Mouse (Mus musculus) spleen, adult 2 months (tissue): ENCODE data around the gene Prpsap1.

Source experiments
- CTCF ChIP-seq: fragments of 200-500 bp; IDR thresholded peaks from 2 replicates; pipeline ENCODE4 v1.5.1; 2011; ENCODE audit warnings: mild to moderate bottlenecking, inconsistent platforms; ENCODE audit not compliant: insufficient read depth, insufficient read length, insufficient replicate concordance; ENCODE audit errors: extremely low read depth
- POLR2A ChIP-seq: fragments of 200-500 bp; IDR thresholded peaks from 2 replicates; pipeline ENCODE4 v1.6.1; 2011; ENCODE audit warnings: low read depth, low read length, inconsistent platforms

DNA sequence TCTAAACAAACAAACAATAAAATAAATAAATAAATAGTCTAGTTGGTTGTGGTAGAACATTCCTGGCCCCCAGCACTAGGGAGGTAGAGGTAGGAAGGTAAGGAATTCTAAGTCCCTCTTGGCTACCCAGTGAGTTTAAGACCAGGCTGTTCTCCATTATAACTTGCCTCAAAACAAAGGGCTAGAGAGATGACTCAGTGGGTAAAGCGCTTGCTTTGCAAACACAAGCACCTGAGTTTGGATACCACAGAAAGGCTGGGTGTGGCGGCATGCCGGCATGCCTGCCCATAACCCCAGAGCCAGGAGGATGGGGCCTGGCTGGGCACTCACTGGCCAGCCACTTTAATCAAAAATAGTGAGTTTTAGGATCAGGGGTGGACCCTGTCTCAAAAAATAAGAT lies 28.0 kb upstream of the Prpsap1 start:
- TF ChIP-seq POLR2A = no peak
- no peak for TF ChIP-seq CTCF
